Mouse (Mus musculus): Measurements from ENCODE around the gene Pradc1. TPM values are rescaled to one million over a fixed set of nuclear protein-coding genes. Genes with fewer than 3 reads are reported as not detected.
A peak's percentile ranks its signal among the peaks of the same experiment; 100 is the strongest.
"Not testable (repeated sequence)": the region's sequence is repeated elsewhere in the genome, so short reads cannot be mapped to it uniquely, and the experiment has no call there.

Pradc1 gene
- polyA plus RNA-seq, 1 experiment from 2014 or later: 34.9 TPM

- peak within 1 kb of the TSS; percentile 90 for H3K9ac ChIP-seq
- ATAC-seq (ENCODE audit: insufficient number of reproducible peaks, insufficient read depth, low FRiP score, low TSS enrichment, low read depth): peak; percentile 93
- peaks cover 34% of the 10 kb centered on the region for H3K4me1 ChIP-seq
- peaks cover 15% of the 10 kb centered on the region for H3K36me3 ChIP-seq
- H3K27ac ChIP-seq: peak within 1 kb of the TSS; percentile 94
- peak within 1 kb of the TSS; percentile 96 for H3K4me2 ChIP-seq
- H3K4me3 ChIP-seq: peak within 1 kb of the TSS; percentile 71
- H3K9me3 ChIP-seq: no peaks in the 10 kb centered on the region
- WGBS: 2% methylated on average over 79 of the region's 96 CpGs
- no peaks in the 10 kb centered on the region for H3K27me3 ChIP-seq
Measured at GRCm38 (mm10) chr6:85450697-85451663, 790 bp downstream of the Pradc1 start, which contains the start of gene Cct7. TSS of gene Cct7 (plus strand) at chr6:85451514.

GRCm38 (mm10) chr6:85450140-85450539 is 1.6 kb downstream of the Pradc1 start:
- Histone ChIP-seq H3K36me3 (peaks cover 23% of the 10 kb centered on the region), H3K4me2 (peak overlapping the region; percentile 96), H3K4me3 (peak overlapping the region; percentile 71), H3K4me1 (peaks cover 31% of the 10 kb centered on the region)
- H3K9me3 ChIP-seq; H3K27me3 ChIP-seq; H3K27ac ChIP-seq; ATAC-seq (ENCODE audit: insufficient number of reproducible peaks, insufficient read depth, low FRiP score, low TSS enrichment, low read depth); H3K9ac ChIP-seq: not testable (repeated sequence)
- WGBS: 74% methylated on average over 1 of the region's 1 CpGs

- Histone ChIP-seq H3K27me3 (no peaks in the 10 kb centered on the region), H3K4me1 (peaks cover 8% of the 10 kb centered on the region; the same call in 1 of the 2 replicates), H3K4me2 (no peak overlapping the region), H3K27ac (no peak overlapping the region), H3K9me3 (no peaks in the 10 kb centered on the region), H3K9ac (no peak overlapping the region), H3K36me3 (peaks cover 47% of the 10 kb centered on the region), H3K4me3 (no peak overlapping the region)
- WGBS: 89% methylated on average over 6 of the region's 6 CpGs
- no peak for ATAC-seq (ENCODE audit: insufficient number of reproducible peaks, insufficient read depth, low FRiP score, low TSS enrichment, low read depth)
Measured at GRCm38 (mm10) chr6:85447351-85447750, 4.4 kb downstream of the Pradc1 start.

GRCm38 (mm10) chr6:85445286-85445685 is 6.5 kb downstream of the Pradc1 start:
- no peak overlapping the region for H3K4me3 ChIP-seq
- no peak overlapping the region for H3K9ac ChIP-seq
- peaks cover 67% of the 10 kb centered on the region for H3K36me3 ChIP-seq
- ATAC-seq (ENCODE audit: insufficient number of reproducible peaks, insufficient read depth, low FRiP score, low TSS enrichment, low read depth): 0 out of 2 replicates have a peak, but pooled peaks have one; percentile 17
- no peaks in the 10 kb centered on the region for H3K27me3 ChIP-seq
- 76% methylated on average over 5 of the region's 5 CpGs for WGBS
- no peak overlapping the region for H3K4me2 ChIP-seq
- H3K9me3 ChIP-seq: no peaks in the 10 kb centered on the region
- no peak overlapping the region for H3K27ac ChIP-seq
- peaks cover 3% of the 10 kb centered on the region; the same call in 1 of the 2 replicates for H3K4me1 ChIP-seq

GRCm38 (mm10) chr6:85444266-85444965 is 7.4 kb downstream of the Pradc1 start:
- Histone ChIP-seq H3K9ac (no peak overlapping the region), H3K27ac (no peak overlapping the region; the same call in 1 of the 2 replicates), H3K4me1 (no peaks in the 10 kb centered on the region), H3K9me3 (no peaks in the 10 kb centered on the region), H3K4me2 (no peak overlapping the region), H3K27me3 (no peaks in the 10 kb centered on the region), H3K36me3 (peaks cover 75% of the 10 kb centered on the region), H3K4me3 (no peak overlapping the region)
- WGBS: 84% methylated on average over 8 of the region's 8 CpGs
- no peak for ATAC-seq (ENCODE audit: insufficient number of reproducible peaks, insufficient read depth, low FRiP score, low TSS enrichment, low read depth)

- WGBS: 90% methylated on average over 3 of the region's 3 CpGs
- H3K36me3 ChIP-seq: peaks cover 83% of the 10 kb centered on the region
- H3K9ac ChIP-seq: no peak overlapping the region
- no peak for ATAC-seq (ENCODE audit: insufficient number of reproducible peaks, insufficient read depth, low FRiP score, low TSS enrichment, low read depth)
- H3K27ac ChIP-seq: no peak overlapping the region
- H3K9me3 ChIP-seq: no peaks in the 10 kb centered on the region
- no peaks in the 10 kb centered on the region for H3K27me3 ChIP-seq
- no peaks in the 10 kb centered on the region for H3K4me1 ChIP-seq
- H3K4me3 ChIP-seq: no peak overlapping the region
- H3K4me2 ChIP-seq: no peak overlapping the region
Measured at GRCm38 (mm10) chr6:85443488-85444233, 8.1 kb downstream of the Pradc1 start.

GRCm38 (mm10) chr6:85441142-85441541 is 10.6 kb downstream of the Pradc1 start:
- no peaks in the 10 kb centered on the region for H3K4me1 ChIP-seq
- WGBS: 80% methylated on average over 4 of the region's 4 CpGs
- no peak overlapping the region for H3K9ac ChIP-seq
- H3K4me2 ChIP-seq: no peak overlapping the region
- no peak overlapping the region for H3K27ac ChIP-seq
- peaks cover 79% of the 10 kb centered on the region for H3K36me3 ChIP-seq
- H3K4me3 ChIP-seq: no peak overlapping the region
- no peaks in the 10 kb centered on the region for H3K9me3 ChIP-seq
- ATAC-seq (ENCODE audit: insufficient number of reproducible peaks, insufficient read depth, low FRiP score, low TSS enrichment, low read depth): no peak
- H3K27me3 ChIP-seq: no peaks in the 10 kb centered on the region

GRCm38 (mm10) chr6:85436631-85437030 is 15.1 kb downstream of the Pradc1 start:
- no peak overlapping the region for H3K9ac ChIP-seq
- ATAC-seq (ENCODE audit: insufficient number of reproducible peaks, insufficient read depth, low FRiP score, low TSS enrichment, low read depth): no peak
- H3K4me1 ChIP-seq: peaks cover 10% of the 10 kb centered on the region
- no peaks in the 10 kb centered on the region for H3K27me3 ChIP-seq
- H3K4me2 ChIP-seq: no peak overlapping the region
- no peak overlapping the region for H3K27ac ChIP-seq
- peaks cover 39% of the 10 kb centered on the region for H3K36me3 ChIP-seq
- 81% methylated on average over 5 of the region's 6 CpGs for WGBS
- H3K4me3 ChIP-seq: no peak overlapping the region
- no peaks in the 10 kb centered on the region for H3K9me3 ChIP-seq

GRCm38 (mm10) chr6:85436204-85436603 is 15.6 kb downstream of the Pradc1 start:
- ATAC-seq (ENCODE audit: insufficient number of reproducible peaks, insufficient read depth, low FRiP score, low TSS enrichment, low read depth): no peak
- Histone ChIP-seq H3K36me3 (peaks cover 35% of the 10 kb centered on the region), H3K4me2 (no peak overlapping the region), H3K9me3 (no peaks in the 10 kb centered on the region), H3K27ac (no peak overlapping the region), H3K4me1 (peaks cover 13% of the 10 kb centered on the region), H3K9ac (no peak overlapping the region), H3K27me3 (no peaks in the 10 kb centered on the region), H3K4me3 (no peak overlapping the region)
- WGBS: 91% methylated on average over 1 of the region's 1 CpGs

GRCm38 (mm10) chr6:85433865-85434264 is 17.9 kb downstream of the Pradc1 start:
- Histone ChIP-seq H3K27ac (no peak overlapping the region), H3K27me3 (no peaks in the 10 kb centered on the region), H3K4me2 (no peak overlapping the region), H3K4me1 (peaks cover 13% of the 10 kb centered on the region), H3K9ac (no peak overlapping the region), H3K36me3 (peaks cover 12% of the 10 kb centered on the region), H3K4me3 (no peak overlapping the region), H3K9me3 (no peaks in the 10 kb centered on the region)
- ATAC-seq (ENCODE audit: insufficient number of reproducible peaks, insufficient read depth, low FRiP score, low TSS enrichment, low read depth): no peak
- WGBS: 77% methylated on average over 5 of the region's 5 CpGs

- Histone ChIP-seq H3K9ac (peak within 1 kb of the TSS; percentile 88), H3K4me1 (peaks cover 13% of the 10 kb centered on the region), H3K36me3 (no peaks in the 10 kb centered on the region), H3K4me2 (peak within 1 kb of the TSS; percentile 79), H3K27ac (peak within 1 kb of the TSS; percentile 28; the same call in 1 of the 2 replicates), H3K9me3 (no peaks in the 10 kb centered on the region), H3K27me3 (no peaks in the 10 kb centered on the region), H3K4me3 (peak within 1 kb of the TSS; percentile 97)
- peak; percentile 81 for ATAC-seq (ENCODE audit: insufficient number of reproducible peaks, insufficient read depth, low FRiP score, low TSS enrichment, low read depth)
- WGBS: under 1% methylated on average over 36 of the region's 39 CpGs
Measured at GRCm38 (mm10) chr6:85431842-85432431, 19.8 kb downstream of the Pradc1 start, which contains the start of gene Smyd5. TSS of gene Smyd5 (plus strand) at chr6:85431989.
